Mouse (Mus musculus): ENCODE measurements around the gene Pla2g4c.

Pla2g4c gene

GRCm38 (mm10) chr7:13397832-13398231 lies 73.4 kb downstream of the Pla2g4c start, which contains the start of gene Cabp5:
Gene Cabp5 (plus strand): TSS chr7:13398132.
- DNase-seq = no peak
